Mouse (Mus musculus) adrenal gland, adult 8-10 months (tissue): ENCODE measurements around the gene Ell. TPM values are rescaled to one million over a fixed set of nuclear protein-coding genes. Genes with fewer than 3 reads are reported as not detected.

Experiments used
- DNase-seq: peaks from one replicate; pipeline ENCODE4 v3.0.0; 2022
- total RNA-seq, 4 experiments: library from RNA; stranded (reverse); gene quantifications; 2 replicates each; pipeline ENCODE4 v1.2.4; 2022

The Ell gene
- total RNA-seq, 4 experiments from 2014 or later: 25.2 to 38.3 (median 30.3) TPM

DNA sequence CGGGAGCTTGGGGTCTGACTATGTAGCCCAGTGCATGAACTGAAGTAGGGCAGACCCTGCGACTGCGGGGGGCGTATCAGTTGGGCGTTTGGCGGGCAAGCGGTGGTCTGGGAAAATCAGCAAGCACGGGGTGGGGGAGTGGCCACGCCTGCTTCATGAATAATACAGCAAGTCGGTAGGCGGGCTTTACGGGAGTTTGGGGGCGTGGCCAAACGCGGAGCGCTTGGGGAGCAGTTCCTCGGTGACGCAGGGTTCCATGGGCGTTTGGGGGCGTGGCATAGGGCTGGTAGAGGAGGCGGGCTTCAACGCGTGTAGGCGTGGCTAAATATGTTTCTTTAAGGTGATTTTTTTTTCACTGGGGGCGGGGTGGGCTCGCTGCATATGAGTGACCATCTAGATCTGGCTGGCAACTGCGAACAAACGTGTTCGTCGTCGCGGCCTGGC, 602 bp upstream of the Ell start:
- peak; percentile 99 for DNase-seq

GRCm38 (mm10) chr8:70540013-70540506, 803 bp downstream of the Ell start:
- no peak for DNase-seq

- no peak for DNase-seq
Measured at GRCm38 (mm10) chr8:70540507-70541071, 1.3 kb downstream of the Ell start.

- DNase-seq: no peak
Measured at GRCm38 (mm10) chr8:70541081-70541480, 1.8 kb downstream of the Ell start.

- peak; percentile 88 for DNase-seq
Measured at GRCm38 (mm10) chr8:70544200-70544687, 5.0 kb downstream of the Ell start.

- DNase-seq: no peak
Measured at GRCm38 (mm10) chr8:70546412-70546811, 7.2 kb downstream of the Ell start.

- no peak for DNase-seq
Measured at GRCm38 (mm10) chr8:70547762-70548161, 8.5 kb downstream of the Ell start.

DNA sequence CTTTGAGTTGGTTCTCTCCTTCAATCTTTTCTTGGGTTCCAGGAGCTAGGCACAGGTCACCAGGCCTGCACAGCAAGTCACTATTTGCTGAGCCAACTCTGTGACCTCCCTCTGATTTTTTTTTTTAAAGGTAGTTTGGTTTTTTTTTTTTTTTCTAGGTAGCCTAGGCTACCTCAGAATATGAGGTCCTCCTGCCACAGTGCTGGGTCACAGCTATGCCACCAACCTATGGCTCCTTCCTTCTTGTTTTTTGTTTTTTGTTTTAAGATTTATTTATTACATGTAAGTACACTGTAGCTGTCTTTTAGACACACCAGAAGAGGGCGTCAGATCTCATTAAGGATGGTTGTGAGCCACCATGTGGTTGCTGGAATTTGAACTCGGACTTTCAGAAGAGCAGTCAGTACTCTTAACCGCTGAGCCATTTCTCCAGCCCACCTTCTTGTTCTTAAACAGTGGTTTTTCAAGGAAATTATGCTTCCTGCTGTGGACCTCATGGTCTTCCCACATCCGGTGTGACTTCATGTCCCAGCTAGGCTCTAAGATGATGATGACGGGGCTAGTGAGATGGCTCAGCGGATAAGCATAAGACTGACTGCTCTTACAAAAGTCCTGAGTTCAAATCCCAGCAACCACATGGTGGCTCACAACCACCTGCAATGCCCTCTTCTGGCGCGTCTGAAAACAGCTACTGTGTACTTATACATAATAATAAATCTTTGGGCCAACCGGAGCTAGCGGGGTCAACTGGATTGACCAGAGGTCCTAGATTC, 10.3 kb downstream of the Ell start:
- no peak for DNase-seq

DNA sequence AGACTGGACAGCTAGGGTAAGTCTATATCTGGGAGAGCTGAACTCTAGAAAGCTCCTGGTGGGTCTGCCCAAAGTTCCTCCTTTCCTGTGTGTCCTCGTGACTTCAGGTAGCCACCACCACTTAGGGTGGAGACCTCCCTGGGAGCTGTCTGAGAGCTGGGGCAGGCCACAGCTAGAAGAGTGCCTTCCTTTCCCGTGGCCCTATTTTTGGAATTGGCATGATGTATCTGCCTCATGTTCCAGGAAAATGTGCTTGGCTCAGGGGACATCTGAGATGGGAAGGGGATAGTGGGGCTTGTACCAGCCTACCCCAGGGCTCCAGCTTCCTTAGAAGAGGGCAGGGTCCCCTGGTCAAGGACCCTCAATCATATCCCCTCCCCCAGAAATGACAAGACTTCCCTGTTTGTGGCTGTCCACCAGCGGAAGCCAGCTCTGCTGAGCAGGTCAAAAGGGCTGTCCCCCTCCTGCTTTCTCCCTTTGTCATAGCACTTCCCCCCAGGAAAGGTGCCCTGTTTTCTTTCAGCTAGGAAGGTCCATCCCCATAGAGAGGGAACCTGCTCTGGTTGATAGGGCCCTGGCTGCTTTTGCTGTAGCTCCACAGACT, 12.4 kb downstream of the Ell start:
- no peak for DNase-seq

- DNase-seq: no peak
Measured at GRCm38 (mm10) chr8:70552836-70553235, 13.6 kb downstream of the Ell start.

GRCm38 (mm10) chr8:70553740-70554139, 14.5 kb downstream of the Ell start:
- peak; percentile 63 for DNase-seq

- no peak for DNase-seq
Measured at GRCm38 (mm10) chr8:70555079-70555747, 16.0 kb downstream of the Ell start.

- no peak for DNase-seq
Measured at GRCm38 (mm10) chr8:70558334-70558733, 19.1 kb downstream of the Ell start.

GRCm38 (mm10) chr8:70558983-70559382, 19.7 kb downstream of the Ell start:
- no peak for DNase-seq

DNA sequence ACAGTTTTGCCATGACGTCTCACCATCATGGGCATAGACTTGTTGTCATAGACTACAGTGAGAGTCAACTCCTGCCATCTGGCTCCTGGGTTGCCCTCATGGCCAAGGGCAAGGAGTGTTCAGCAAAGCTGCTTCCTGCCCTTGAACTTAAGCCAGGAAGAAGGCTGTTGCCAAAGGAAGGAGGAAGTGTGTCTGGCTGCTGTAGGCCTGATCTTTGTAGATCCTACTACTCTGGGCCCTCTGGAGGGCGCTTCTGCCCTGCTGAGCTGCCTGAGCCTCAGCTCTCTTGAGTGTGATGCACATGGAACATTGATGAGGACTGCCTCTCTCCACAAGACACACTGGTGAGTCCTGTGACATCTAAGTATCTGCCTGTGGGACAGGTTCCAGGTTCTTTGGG, 20.8 kb downstream of the Ell start:
- DNase-seq: peak; percentile 69

- DNase-seq: no peak
Measured at GRCm38 (mm10) chr8:70560564-70560963, 21.3 kb downstream of the Ell start.

GRCm38 (mm10) chr8:70561357-70561756, 22.1 kb downstream of the Ell start:
- DNase-seq: no peak

DNA sequence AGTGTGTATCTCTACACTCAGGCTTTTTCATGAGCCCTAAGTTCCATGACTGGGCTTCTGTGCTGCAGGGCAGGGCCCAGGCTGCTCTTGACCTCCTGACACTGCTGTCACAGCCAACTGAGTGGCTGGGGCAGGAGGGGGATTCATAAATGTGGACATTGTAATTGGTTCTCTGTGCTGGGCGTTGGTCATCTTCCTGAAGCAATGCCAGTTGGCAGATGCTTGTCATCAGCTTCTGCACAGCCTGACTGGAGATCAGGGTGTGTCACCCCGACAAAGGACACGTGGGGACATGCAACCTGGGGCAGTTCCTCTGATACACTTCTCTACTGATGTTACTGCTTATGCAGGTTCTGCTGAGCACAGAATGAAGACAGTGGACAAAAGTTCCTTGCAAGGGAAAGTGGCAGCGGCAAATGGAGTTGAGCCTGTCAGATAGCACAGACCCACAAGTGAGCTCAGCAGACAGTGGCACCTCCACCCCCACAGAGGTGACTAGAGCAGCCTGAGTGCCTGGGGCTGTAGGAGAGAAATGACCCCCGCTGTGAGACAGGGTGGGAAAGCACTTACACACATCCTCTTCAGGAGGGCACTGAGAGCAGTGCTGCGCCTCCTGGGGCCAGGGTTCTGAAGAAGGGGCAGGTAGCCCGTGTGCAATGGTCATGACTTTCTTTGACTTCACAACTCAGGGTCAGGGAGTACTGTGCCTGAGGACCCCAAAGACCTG, 22.7 kb downstream of the Ell start:
- DNase-seq: peak; percentile 82

DNA sequence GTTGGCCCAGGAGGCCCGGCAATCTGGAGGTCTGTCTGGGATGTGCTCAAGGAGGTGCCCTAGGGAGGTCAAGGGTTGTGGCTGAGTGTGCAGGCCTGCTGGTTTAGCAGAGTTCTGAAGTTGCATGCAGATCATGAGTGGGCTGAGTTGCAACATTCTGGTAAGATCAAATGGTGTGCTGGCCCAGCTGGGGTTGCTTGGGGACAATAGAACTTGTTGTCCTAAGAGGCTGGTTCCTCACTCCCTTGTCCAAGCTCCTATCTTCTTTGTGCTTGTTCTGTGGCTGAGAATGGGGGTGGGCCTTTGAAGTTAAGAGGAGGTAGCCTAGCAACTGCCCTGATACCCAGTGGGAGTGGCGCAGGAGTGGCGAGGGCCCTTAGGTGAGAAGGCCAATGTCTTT, 23.5 kb downstream of the Ell start:
- DNase-seq: no peak

DNA sequence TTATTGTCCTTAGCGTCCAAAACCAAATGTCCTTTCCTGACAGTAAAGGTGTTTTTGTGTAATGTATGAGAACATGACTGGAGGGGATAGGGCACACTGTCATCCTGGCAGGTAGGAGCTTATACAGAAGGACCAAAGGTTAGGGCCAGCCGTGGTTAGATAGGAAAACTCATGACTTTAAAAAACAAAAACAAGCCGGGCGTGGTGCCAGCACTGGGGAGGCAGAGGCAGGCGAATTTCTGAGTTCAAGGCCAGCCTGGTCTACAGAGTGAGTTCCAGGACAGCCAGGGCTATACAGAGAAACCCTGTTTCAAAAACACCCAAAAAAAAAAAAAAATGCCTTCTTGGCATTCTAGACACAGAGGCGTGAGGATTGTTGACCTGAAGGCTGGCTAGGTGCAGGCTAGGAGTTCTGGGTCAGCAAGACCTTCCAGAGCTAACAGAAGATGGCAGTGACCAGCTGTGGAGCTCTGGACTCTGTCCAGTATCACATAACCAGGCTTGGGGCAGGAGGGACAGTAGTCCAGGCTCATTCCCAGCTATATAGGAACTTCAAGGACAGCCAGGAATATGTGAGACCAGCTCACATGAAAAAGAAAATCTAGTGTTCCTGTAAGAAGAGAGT, 24.6 kb downstream of the Ell start:
- no peak for DNase-seq

- DNase-seq: peak; percentile 69
Measured at GRCm38 (mm10) chr8:70564696-70565235, 25.5 kb downstream of the Ell start.
